Mouse (Mus musculus) limb, embryonic 10.5 days (tissue): ENCODE measurements at regions not wholly inside any gene's neighbourhood (a gene's known extent, or its start where the extent isn't known, plus 50 kb on each side); places are given as distances from the start of the nearest gene placed in this dataset.

Experiments used
- DNase-seq: peaks from one replicate; pipeline ENCODE4 v3.0.0-alpha.2; 2017; ENCODE audit warnings: low spot score
- H3K27ac ChIP-seq: fragments of 300-500 bp; sonication (generic); 2 replicates; pipeline ENCODE4 v1.5.1; 2016; ENCODE audit warnings: mild to moderate bottlenecking
- H3K27me3 ChIP-seq: fragments of 300-500 bp; sonication (generic); 2 replicates; pipeline ENCODE4 v1.6.1; 2016; ENCODE audit warnings: low read depth, mild to moderate bottlenecking; ENCODE audit not compliant: poor library complexity, severe bottlenecking
- H3K36me3 ChIP-seq: fragments of 300-500 bp; sonication (generic); 2 replicates; pipeline ENCODE4 v1.6.1; 2016; ENCODE audit warnings: mild to moderate bottlenecking, moderate library complexity
- H3K4me1 ChIP-seq: fragments of 300-500 bp; sonication (generic); 2 replicates; pipeline ENCODE4 v1.6.1; 2016
- H3K4me3 ChIP-seq: fragments of 300-500 bp; sonication (generic); 2 replicates; pipeline ENCODE4 v1.5.1; 2016; ENCODE audit warnings: mild to moderate bottlenecking, moderate library complexity
- H3K9me3 ChIP-seq: fragments of 300-500 bp; sonication (generic); replicated peaks from 2 replicates; pipeline ENCODE4 v1.6.1; 2016; ENCODE audit warnings: mild to moderate bottlenecking
- WGBS: fragments of 180-500 bp; shearing (Covaris S2); methylation state at CpG from one replicate; pipeline ENCODE4 v1.1.7; 2016; 5-methylcytosine and 5-hydroxymethylcytosine counted together

- Histone ChIP-seq H3K27ac (no peak overlapping the region), H3K4me3 (no peak overlapping the region), H3K36me3 (no peaks in the 10 kb centered on the region), H3K4me1 (0 out of 2 replicates have a peak, but pooled peaks cover 7% of the 10 kb centered on the region), H3K9me3 (no peaks in the 10 kb centered on the region), H3K27me3 (no peaks in the 10 kb centered on the region)
- WGBS = 49% methylated on average over 1 of the region's 1 CpGs
- no peak for DNase-seq
Measured at GRCm38 (mm10) chr12:51045020-51045419, 302.8 kb upstream of the G2e3 start.

GRCm38 (mm10) chr12:51032193-51032592, 315.7 kb upstream of the G2e3 start:
- H3K36me3 ChIP-seq = no peaks in the 10 kb centered on the region
- H3K4me1 ChIP-seq = no peaks in the 10 kb centered on the region
- no peaks in the 10 kb centered on the region for H3K27me3 ChIP-seq
- DNase-seq = no peak
- no peak overlapping the region for H3K27ac ChIP-seq
- H3K4me3 ChIP-seq = no peak overlapping the region
- WGBS = 83% methylated on average over 2 of the region's 2 CpGs
- no peaks in the 10 kb centered on the region for H3K9me3 ChIP-seq

GRCm38 (mm10) chr12:51028601-51029174, 319.2 kb upstream of the G2e3 start:
- Histone ChIP-seq H3K27ac (no peak overlapping the region), H3K4me1 (no peaks in the 10 kb centered on the region), H3K36me3 (no peaks in the 10 kb centered on the region), H3K4me3 (no peak overlapping the region), H3K27me3 (no peaks in the 10 kb centered on the region), H3K9me3 (no peaks in the 10 kb centered on the region)
- 65% methylated on average over 10 of the region's 10 CpGs for WGBS
- no peak for DNase-seq

- Histone ChIP-seq H3K4me3 (no peak overlapping the region), H3K9me3 (no peaks in the 10 kb centered on the region), H3K4me1 (no peaks in the 10 kb centered on the region), H3K36me3 (no peaks in the 10 kb centered on the region), H3K27me3 (no peaks in the 10 kb centered on the region), H3K27ac (no peak overlapping the region)
- WGBS = 89% methylated on average over 5 of the region's 5 CpGs
- no peak for DNase-seq
Measured at GRCm38 (mm10) chr12:51026046-51026445, 321.8 kb upstream of the G2e3 start.

- Histone ChIP-seq H3K4me3 (no peak overlapping the region), H3K36me3 (no peaks in the 10 kb centered on the region), H3K4me1 (no peaks in the 10 kb centered on the region), H3K27me3 (no peaks in the 10 kb centered on the region), H3K9me3 (no peaks in the 10 kb centered on the region), H3K27ac (no peak overlapping the region)
- DNase-seq = no peak
- WGBS = 71% methylated on average over 3 of the region's 3 CpGs
Measured at GRCm38 (mm10) chr12:51025531-51025930, 322.3 kb upstream of the G2e3 start.

- no peak for DNase-seq
- 97% methylated on average over 3 of the region's 3 CpGs for WGBS
- no peaks in the 10 kb centered on the region for H3K27me3 ChIP-seq
Measured at GRCm38 (mm10) chr12:51024057-51024743, 323.7 kb upstream of the G2e3 start.

GRCm38 (mm10) chr12:51018185-51018584, 329.7 kb upstream of the G2e3 start:
- no peak overlapping the region for H3K4me3 ChIP-seq
- 92% methylated on average over 5 of the region's 5 CpGs for WGBS
- H3K4me1 ChIP-seq = no peaks in the 10 kb centered on the region
- H3K9me3 ChIP-seq = no peaks in the 10 kb centered on the region
- DNase-seq = no peak
- no peak overlapping the region for H3K27ac ChIP-seq
- H3K27me3 ChIP-seq = no peaks in the 10 kb centered on the region
- no peaks in the 10 kb centered on the region for H3K36me3 ChIP-seq

More at GRCm38 (mm10) chr12:51024057-51024743, 323.7 kb upstream of the G2e3 start:
- Histone ChIP-seq H3K36me3 (no peaks in the 10 kb centered on the region), H3K4me3 (no peak overlapping the region), H3K27ac (no peak overlapping the region), H3K4me1 (no peaks in the 10 kb centered on the region), H3K9me3 (no peaks in the 10 kb centered on the region)

- Histone ChIP-seq H3K4me1 (no peaks in the 10 kb centered on the region), H3K36me3 (no peaks in the 10 kb centered on the region), H3K9me3 (no peaks in the 10 kb centered on the region), H3K4me3 (no peak overlapping the region), H3K27me3 (no peaks in the 10 kb centered on the region), H3K27ac (no peak overlapping the region)
- 94% methylated on average over 6 of the region's 6 CpGs for WGBS
- DNase-seq = no peak
Measured at GRCm38 (mm10) chr12:51016081-51016480, 331.8 kb upstream of the G2e3 start.

- H3K4me1 ChIP-seq = no peaks in the 10 kb centered on the region
- no peak for DNase-seq
- H3K4me3 ChIP-seq = no peak overlapping the region
- 90% methylated on average over 4 of the region's 4 CpGs for WGBS
- no peaks in the 10 kb centered on the region for H3K36me3 ChIP-seq
- H3K27ac ChIP-seq = no peak overlapping the region
- H3K9me3 ChIP-seq = no peaks in the 10 kb centered on the region
- no peaks in the 10 kb centered on the region for H3K27me3 ChIP-seq
Measured at GRCm38 (mm10) chr12:51009644-51010043, 338.2 kb upstream of the G2e3 start.

GRCm38 (mm10) chr12:51001722-51002592, 345.9 kb upstream of the G2e3 start:
- H3K27me3 ChIP-seq = no peaks in the 10 kb centered on the region
- no peak for DNase-seq
- H3K4me3 ChIP-seq = no peak overlapping the region
- no peak overlapping the region for H3K27ac ChIP-seq
- H3K36me3 ChIP-seq = no peaks in the 10 kb centered on the region
- H3K4me1 ChIP-seq = peaks cover 31% of the 10 kb centered on the region
- no peaks in the 10 kb centered on the region for H3K9me3 ChIP-seq
- WGBS = 21% methylated on average over 12 of the region's 12 CpGs

GRCm38 (mm10) chr12:51001096-51001495, 346.8 kb upstream of the G2e3 start:
- WGBS = 52% methylated on average over 4 of the region's 4 CpGs
- DNase-seq = no peak
- Histone ChIP-seq H3K27ac (peak overlapping the region; percentile 50; the same call in 1 of the 2 replicates), H3K27me3 (no peaks in the 10 kb centered on the region), H3K4me1 (peaks cover 31% of the 10 kb centered on the region), H3K36me3 (no peaks in the 10 kb centered on the region), H3K9me3 (no peaks in the 10 kb centered on the region), H3K4me3 (no peak overlapping the region)

GRCm38 (mm10) chr12:51000281-51001075, 347.4 kb upstream of the G2e3 start:
- no peaks in the 10 kb centered on the region for H3K9me3 ChIP-seq
- no peaks in the 10 kb centered on the region for H3K27me3 ChIP-seq
- H3K36me3 ChIP-seq = no peaks in the 10 kb centered on the region
- 64% methylated on average over 18 of the region's 18 CpGs for WGBS
- H3K4me3 ChIP-seq = no peak overlapping the region
- peak overlapping the region; percentile 50; the same call in 1 of the 2 replicates for H3K27ac ChIP-seq
- peak; percentile 36 for DNase-seq
- peaks cover 31% of the 10 kb centered on the region for H3K4me1 ChIP-seq
